Mouse (Mus musculus): ENCODE results near the gene Tecr. TPM values are rescaled to one million over a fixed set of nuclear protein-coding genes. Genes with fewer than 3 reads are reported as not detected.

The Tecr gene
- total and polyA plus RNA-seq, 3 experiments: 74.2 to 229 TPM; not detected in 1

DNA sequence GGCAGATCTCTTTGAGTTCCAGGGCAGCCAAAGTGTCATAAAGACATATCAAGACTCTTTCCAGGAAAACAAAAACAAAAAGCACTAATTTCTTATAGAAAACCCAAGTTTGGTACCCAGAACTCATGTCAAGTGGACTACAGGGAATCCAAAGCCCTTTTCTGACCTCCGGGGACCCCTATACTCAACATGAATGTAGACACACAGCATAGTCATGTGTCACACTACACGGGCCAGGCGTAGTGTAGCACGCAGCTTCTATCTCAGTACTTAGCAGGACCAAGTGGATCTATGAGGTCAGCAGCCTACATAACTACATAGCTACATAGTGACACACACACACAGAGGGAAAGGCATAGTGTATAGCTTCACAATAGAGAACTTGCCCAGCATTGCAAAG is 5.9 kb upstream of the Tecr start:
- Histone ChIP-seq H3K9ac (ENCODE audit: control insufficient read depth, low read depth, low read length, poor library complexity, severe bottlenecking) (no peak overlapping the region), H3K9me3 (replicated peaks; ENCODE audit: insufficient read depth, low read length) (no peaks in the 10 kb centered on the region), H3K36me3 (ENCODE audit: control insufficient read depth in 1 of 2, insufficient read depth in 2 of 2, low read length in 2 of 2) (peaks cover 10 to 13% of the 10 kb centered on the region in 2 experiments), H3K79me2 (ENCODE audit: control insufficient read depth, insufficient read depth, low read length, poor library complexity) (peaks cover 25% of the 10 kb centered on the region), H3K27ac (ENCODE audit: control insufficient read depth, low read depth, low read length) (no peak overlapping the region), H3K4me3 (ENCODE audit: control insufficient read depth in 1 of 2, insufficient read depth in 1 of 2, low read depth in 2 of 2, low read length in 2 of 2) (no peak overlapping the region), H3K4me1 (ENCODE audit: control insufficient read depth in 1 of 2, insufficient read depth in 2 of 2, low read length in 2 of 2) (peaks cover 7 to 9% of the 10 kb centered on the region in 2 experiments), H3K27me3 (ENCODE audit: control insufficient read depth in 1 of 2, insufficient read depth in 2 of 2, low read length in 2 of 2) (no peaks in the 10 kb centered on the region)
- TF ChIP-seq MYB (IDR thresholded peaks at IDR 0.05; ENCODE audit: low read depth, low read length) (no peak), NRF1 (IDR thresholded peaks at IDR 0.05; ENCODE audit: insufficient read depth, low read depth, low read length, poor library complexity, severe bottlenecking) (no peak), TCF12 (IDR thresholded peaks at IDR 0.05; ENCODE audit: low read depth, low read length) (no peak), ZC3H11A (IDR thresholded peaks at IDR 0.05; ENCODE audit: low read depth, low read length) (no peak), CTCF (IDR thresholded peaks at IDR 0.05 in 2 of 3, conservative IDR thresholded peaks at IDR 0.05 in 1 of 3; ENCODE audit: control insufficient read depth in 1 of 3, insufficient read depth in 1 of 3, low read depth in 2 of 3, low read length in 3 of 3, poor library complexity in 1 of 3, severe bottlenecking in 1 of 3) (no peak), GATA1 (IDR thresholded peaks at IDR 0.05; ENCODE audit: low read depth, low read length) (no peak)
- DNase-seq (ENCODE audit: low read depth, low spot score): no peak

DNA sequence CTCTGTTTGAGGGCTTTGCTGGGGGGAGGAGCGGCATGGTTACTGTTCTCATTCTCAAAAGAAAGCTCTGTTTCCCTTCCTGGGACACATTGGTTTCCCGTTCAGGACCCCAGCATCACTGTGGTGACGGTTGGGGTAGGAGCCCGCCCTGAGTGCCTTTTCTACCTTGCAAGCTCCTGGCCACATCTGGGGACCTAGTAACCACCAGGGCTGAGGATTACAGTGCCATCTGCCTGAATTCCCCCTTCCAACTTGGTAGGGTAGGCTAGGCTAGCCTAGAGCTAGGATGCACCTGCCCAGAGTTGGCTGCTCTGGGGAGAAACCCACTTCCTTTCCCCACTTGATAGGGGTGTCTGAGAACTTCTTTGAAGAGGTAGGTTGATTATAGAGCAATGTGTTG is 4.2 kb upstream of the Tecr start:
- no peak overlapping the region for H3K27ac ChIP-seq (ENCODE audit: control insufficient read depth, low read depth, low read length)

DNA sequence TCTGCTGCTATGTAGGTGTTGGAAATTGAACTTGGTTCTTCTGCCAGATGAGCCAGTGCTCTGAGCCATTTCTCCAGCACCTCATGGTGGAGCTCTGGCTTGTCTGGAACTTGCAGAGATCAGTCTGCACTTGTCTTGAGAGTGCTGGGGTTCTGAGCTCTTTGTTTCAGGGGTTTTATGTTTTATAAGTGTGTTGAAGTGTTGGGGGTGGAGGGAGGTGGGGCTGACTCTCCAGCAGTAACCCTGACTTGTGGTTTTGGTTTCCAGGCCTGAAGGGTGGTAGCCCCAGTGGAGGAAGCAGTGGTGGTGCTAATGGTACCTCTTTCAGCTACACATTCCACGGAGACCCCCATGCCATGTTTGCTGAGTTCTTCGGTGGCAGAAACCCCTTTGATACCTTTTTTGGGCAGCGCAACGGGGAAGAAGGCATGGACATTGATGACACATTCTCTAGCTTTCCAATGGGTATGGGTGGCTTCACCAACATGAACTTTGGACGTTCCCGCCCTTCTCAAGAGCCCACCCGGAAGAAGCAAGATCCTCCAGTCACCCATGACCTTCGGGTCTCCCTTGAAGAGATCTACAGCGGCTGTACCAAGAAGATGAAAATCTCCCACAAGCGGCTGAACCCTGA is 1.9 kb upstream of the Tecr start:
- peak; percentile 54 for DNase-seq (ENCODE audit: low read depth, low spot score)
- H3K4me1 ChIP-seq (ENCODE audit: control insufficient read depth in 1 of 2, insufficient read depth in 2 of 2, low read length in 2 of 2): peaks cover 7 to 18% of the 10 kb centered on the region in 2 experiments

More for the DNA sequence above, 4.2 kb upstream of the Tecr start:
- Histone ChIP-seq H3K4me1 (ENCODE audit: control insufficient read depth in 1 of 2, insufficient read depth in 2 of 2, low read length in 2 of 2) (peaks cover 7 to 13% of the 10 kb centered on the region in 2 experiments), H3K27me3 (ENCODE audit: control insufficient read depth in 1 of 2, insufficient read depth in 2 of 2, low read length in 2 of 2) (no peaks in the 10 kb centered on the region), H3K36me3 (ENCODE audit: control insufficient read depth in 1 of 2, insufficient read depth in 2 of 2, low read length in 2 of 2) (peaks cover 12 to 13% of the 10 kb centered on the region in 2 experiments), H3K9ac (ENCODE audit: control insufficient read depth, low read depth, low read length, poor library complexity, severe bottlenecking) (no peak overlapping the region), H3K9me3 (replicated peaks; ENCODE audit: insufficient read depth, low read length) (no peaks in the 10 kb centered on the region), H3K4me3 (ENCODE audit: control insufficient read depth in 1 of 2, insufficient read depth in 1 of 2, low read depth in 2 of 2, low read length in 2 of 2) (no peak overlapping the region), H3K79me2 (ENCODE audit: control insufficient read depth, insufficient read depth, low read length, poor library complexity) (peaks cover 35% of the 10 kb centered on the region)
- no peak for TF ChIP-seq RAD21 (IDR thresholded peaks at IDR 0.05; ENCODE audit: low read depth, low read length)
- TF ChIP-seq POLR2AphosphoS5 (IDR thresholded peaks at IDR 0.05; ENCODE audit: borderline replicate concordance, low read depth, low read length): no peak
- TF ChIP-seq MAX (IDR thresholded peaks at IDR 0.05; ENCODE audit: low read length): no peak
- no peak for TF ChIP-seq KAT2A (conservative IDR thresholded peaks at IDR 0.05; ENCODE audit: low read depth, low read length)
- no peak for TF ChIP-seq GABPA (IDR thresholded peaks at IDR 0.05; ENCODE audit: low read depth, low read length)
- no peak for TF ChIP-seq UBTF (IDR thresholded peaks at IDR 0.05; ENCODE audit: borderline replicate concordance, insufficient read depth, low read depth, low read length)
- no peak for TF ChIP-seq ELF1 (IDR thresholded peaks at IDR 0.05; ENCODE audit: low read depth, low read length)
- TF ChIP-seq USF2 (IDR thresholded peaks at IDR 0.05; ENCODE audit: borderline replicate concordance in 1 of 2, insufficient read depth in 1 of 2, low read depth in 1 of 2, low read length in 2 of 2): no peak
- no peak for TF ChIP-seq ZKSCAN1 (IDR thresholded peaks at IDR 0.05; ENCODE audit: low read depth, low read length)
- TF ChIP-seq HCFC1 (IDR thresholded peaks at IDR 0.05; ENCODE audit: low read depth, low read length): no peak
- no peak for TF ChIP-seq TAL1 (IDR thresholded peaks at IDR 0.05; ENCODE audit: low read length)
- TF ChIP-seq MYC (IDR thresholded peaks at IDR 0.05; ENCODE audit: low read depth, low read length): no peak
- TF ChIP-seq CHD1 (IDR thresholded peaks at IDR 0.05; ENCODE audit: low read depth, low read length): no peak
- no peak for TF ChIP-seq BHLHE40 (IDR thresholded peaks at IDR 0.05; ENCODE audit: borderline replicate concordance, low read depth, low read length)
- TF ChIP-seq ZMIZ1 (IDR thresholded peaks at IDR 0.05; ENCODE audit: low read depth, low read length): no peak
- no peak for TF ChIP-seq MXI1 (IDR thresholded peaks at IDR 0.05; ENCODE audit: low read depth, low read length)
- TF ChIP-seq SIN3A (IDR thresholded peaks at IDR 0.05; ENCODE audit: low read length): no peak
- no peak for DNase-seq (ENCODE audit: low read depth, low spot score)

More for the DNA sequence above, 1.9 kb upstream of the Tecr start:
- H3K36me3 ChIP-seq (ENCODE audit: control insufficient read depth in 1 of 2, insufficient read depth in 2 of 2, low read length in 2 of 2): peaks cover 13 to 14% of the 10 kb centered on the region in 2 experiments
- no peak for TF ChIP-seq RAD21 (IDR thresholded peaks at IDR 0.05; ENCODE audit: low read depth, low read length)
- no peak; the same call in 1 of the 2 replicates for TF ChIP-seq SIN3A (IDR thresholded peaks at IDR 0.05; ENCODE audit: low read length)
- TF ChIP-seq NELFE (IDR thresholded peaks at IDR 0.05; ENCODE audit: low read depth, low read length): no peak
- 0 out of 2 replicates have a peak, but pooled peaks have one; percentile 2 for TF ChIP-seq CHD1 (IDR thresholded peaks at IDR 0.05; ENCODE audit: low read depth, low read length)
- TF ChIP-seq UBTF (IDR thresholded peaks at IDR 0.05; ENCODE audit: borderline replicate concordance, insufficient read depth, low read depth, low read length): no peak
- peaks cover 37% of the 10 kb centered on the region for H3K79me2 ChIP-seq (ENCODE audit: control insufficient read depth, insufficient read depth, low read length, poor library complexity)
- H3K9ac ChIP-seq (ENCODE audit: control insufficient read depth, low read depth, low read length, poor library complexity, severe bottlenecking): peak overlapping the region; percentile 92
- peak overlapping the region; percentile 93 to 98 for H3K4me3 ChIP-seq (ENCODE audit: control insufficient read depth in 1 of 2, insufficient read depth in 1 of 2, low read depth in 2 of 2, low read length in 2 of 2)
- H3K27me3 ChIP-seq (ENCODE audit: control insufficient read depth in 1 of 2, insufficient read depth in 2 of 2, low read length in 2 of 2): no peaks in the 10 kb centered on the region
- H3K9me3 ChIP-seq (replicated peaks; ENCODE audit: insufficient read depth, low read length): no peaks in the 10 kb centered on the region
- H3K27ac ChIP-seq (ENCODE audit: control insufficient read depth, low read depth, low read length): no peak overlapping the region
